Mouse (Mus musculus) adrenal gland, adult 8-10 months (tissue): Measurements from ENCODE around the gene Ugt1a10. TPM values are rescaled to one million over a fixed set of nuclear protein-coding genes. Genes with fewer than 3 reads are reported as not detected.
"Not testable (repeated sequence)": the region's sequence is repeated elsewhere in the genome, so short reads cannot be mapped to it uniquely, and the experiment has no call there.

ENCODE experiments used
- DNase-seq: peaks from one replicate; pipeline ENCODE4 v3.0.0; 2022
- total RNA-seq, 4 experiments: library from RNA; stranded (reverse); gene quantifications; 2 replicates each; pipeline ENCODE4 v1.2.4; 2022

Gene Ugt1a10
- total RNA-seq, 4 experiments from 2014 or later: not detected

DNA sequence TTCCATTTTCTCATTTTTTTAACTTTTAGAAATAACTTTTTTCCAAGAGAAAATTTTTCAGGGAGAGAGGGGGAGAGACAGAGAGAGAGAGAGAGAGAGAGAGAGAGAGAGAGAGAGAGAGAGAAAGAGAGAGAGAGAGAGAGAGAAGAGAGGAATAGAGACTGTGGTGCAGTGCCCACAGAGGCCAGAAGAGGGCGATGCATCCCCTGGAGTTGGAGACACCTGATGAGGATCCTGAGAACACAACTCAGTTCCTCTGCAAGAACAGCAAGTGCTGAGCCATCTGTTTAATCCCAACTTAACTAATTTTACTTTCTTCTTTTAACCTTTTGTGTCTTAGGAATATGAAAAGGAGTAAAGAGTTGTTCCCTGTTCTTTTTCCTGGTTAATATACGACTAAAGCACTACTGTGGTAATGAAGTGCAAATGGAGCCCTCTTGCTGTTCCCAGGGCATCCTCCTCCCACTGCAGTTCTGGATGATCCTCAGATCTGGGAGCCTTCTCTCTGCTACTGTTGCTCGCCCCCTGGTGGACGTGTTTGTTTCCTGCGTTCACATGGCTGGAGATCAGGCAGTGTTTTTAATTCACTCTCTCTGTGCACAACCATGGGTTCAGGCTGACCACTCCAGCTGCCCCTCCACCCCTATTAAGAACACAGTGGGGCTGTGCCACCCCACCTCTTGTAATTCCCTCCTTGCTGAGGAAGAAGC is 88.9 kb downstream of the Ugt1a10 start:
- DNase-seq: not testable (repeated sequence)

DNA sequence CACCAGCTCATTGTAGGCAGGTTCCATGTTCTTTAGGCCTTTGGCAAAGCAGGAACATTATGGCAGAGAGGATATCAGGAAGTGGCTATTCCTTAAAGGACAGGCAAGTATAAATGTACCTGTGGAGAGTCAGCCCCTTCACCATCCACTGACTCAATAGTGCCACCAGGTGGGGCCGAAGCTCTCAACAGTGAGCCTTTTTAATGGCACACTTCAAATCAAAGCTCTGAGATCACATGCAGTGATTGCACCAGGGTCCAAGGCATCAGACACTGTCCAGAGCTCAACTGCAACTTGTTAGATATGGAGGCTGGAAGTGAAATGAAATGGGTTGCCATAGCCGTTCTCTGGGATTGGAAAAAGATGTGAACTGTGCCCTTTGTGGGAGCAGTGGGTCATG is 90.1 kb downstream of the Ugt1a10 start:
- DNase-seq: not testable (repeated sequence)

DNA sequence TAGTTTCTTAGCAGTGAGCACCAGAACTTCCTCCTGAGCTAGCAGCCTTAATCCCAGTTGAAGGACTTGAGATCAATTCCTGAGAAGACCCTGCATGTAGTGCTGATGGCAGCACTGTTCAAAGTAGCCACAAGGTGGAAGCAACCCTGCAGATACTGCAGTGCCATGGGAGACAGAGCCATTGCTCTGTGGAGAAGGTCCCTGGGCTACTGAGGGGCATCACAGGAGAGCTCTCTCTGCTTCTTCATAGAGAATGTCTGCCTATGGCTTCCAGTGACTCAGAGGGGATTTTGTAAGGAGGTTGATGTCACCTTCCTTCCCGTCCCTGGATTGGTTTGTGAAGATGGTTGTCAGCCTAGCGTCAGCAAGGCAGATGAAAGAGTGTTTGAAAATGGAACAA is 94.9 kb downstream of the Ugt1a10 start:
- not testable (repeated sequence) for DNase-seq

DNA sequence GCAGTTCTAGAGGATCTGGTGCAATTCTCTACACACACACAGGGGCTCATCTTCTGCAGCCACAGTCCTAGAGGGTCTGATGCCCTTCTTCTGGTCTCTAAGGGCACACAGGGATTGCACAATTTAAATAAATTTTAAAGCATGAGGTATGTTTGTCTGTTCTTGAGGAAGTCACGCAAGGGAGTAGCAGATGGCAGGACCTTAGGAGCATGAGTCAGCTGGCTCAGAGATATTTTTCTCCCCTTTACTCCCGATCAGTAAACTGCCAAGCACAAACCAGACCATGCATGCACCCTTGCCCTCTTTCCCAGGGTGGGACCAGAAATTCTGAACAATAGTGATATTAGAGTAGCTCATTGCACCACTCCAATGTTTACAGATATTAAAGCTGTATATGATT is 103.2 kb downstream of the Ugt1a10 start:
- DNase-seq: no peak

DNA sequence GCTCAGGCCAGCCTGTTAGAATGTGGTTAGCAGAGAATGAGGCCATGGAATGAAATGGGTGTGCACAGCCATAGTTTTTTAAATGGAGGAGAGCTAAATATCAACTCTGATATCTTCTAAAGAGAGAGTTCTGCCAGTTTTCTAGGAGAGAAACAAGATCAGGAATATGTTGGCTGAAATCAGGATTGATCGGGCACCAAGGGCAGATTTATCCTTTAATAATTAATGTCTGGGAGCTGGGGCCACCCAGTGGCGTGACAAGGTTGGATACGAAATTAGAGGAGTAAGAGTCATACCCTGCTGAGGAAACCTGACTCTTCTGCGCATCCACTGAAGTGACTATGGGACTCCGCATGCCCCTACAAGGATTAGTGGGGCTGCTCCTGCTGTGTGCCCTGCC is 110.5 kb downstream of the Ugt1a10 start, which contains the start of gene Ugt1a5:
Gene Ugt1a5 (plus strand): TSS at position 302 of the 400 bp plus-strand sequence.
- no peak for DNase-seq

DNA sequence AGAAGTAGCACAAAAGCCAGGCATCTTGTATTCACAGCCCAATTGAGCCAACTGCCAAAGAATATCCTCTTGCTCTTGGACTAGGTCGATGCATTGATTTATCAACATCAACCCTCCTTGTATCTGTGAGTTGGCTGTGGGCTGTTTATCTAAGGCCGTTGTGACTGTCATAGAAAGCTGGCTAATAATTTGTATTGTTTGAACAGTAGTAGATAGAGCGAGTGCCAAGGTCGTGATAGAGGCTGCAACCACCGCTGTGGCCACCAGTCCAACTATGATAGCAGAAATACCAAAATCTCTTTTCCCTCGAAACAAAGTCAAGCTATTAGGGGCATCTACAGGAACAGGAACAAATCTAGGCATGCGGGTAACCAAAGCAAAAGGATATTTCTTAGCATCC is 117.0 kb downstream of the Ugt1a10 start:
- not testable (repeated sequence) for DNase-seq

DNA sequence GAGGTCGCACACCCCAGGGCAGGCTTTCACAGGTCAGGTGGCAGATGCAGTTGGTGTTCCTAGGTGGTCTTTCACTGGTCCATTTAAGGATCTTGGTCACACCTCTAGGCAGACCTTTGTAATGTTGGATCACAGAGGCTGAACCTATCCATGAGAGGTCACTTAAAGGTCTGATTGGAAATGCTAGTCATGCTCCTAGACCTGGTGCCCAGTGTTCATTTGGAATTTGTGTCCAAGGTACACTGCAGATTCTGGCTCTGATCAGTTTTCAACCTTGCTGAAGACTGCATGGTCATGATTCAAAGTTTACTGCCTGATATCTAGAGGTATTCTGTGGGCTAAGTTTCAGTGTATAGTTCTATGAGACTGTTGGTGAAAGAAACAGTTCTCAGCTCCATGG is 124.5 kb downstream of the Ugt1a10 start:
- DNase-seq: no peak

DNA sequence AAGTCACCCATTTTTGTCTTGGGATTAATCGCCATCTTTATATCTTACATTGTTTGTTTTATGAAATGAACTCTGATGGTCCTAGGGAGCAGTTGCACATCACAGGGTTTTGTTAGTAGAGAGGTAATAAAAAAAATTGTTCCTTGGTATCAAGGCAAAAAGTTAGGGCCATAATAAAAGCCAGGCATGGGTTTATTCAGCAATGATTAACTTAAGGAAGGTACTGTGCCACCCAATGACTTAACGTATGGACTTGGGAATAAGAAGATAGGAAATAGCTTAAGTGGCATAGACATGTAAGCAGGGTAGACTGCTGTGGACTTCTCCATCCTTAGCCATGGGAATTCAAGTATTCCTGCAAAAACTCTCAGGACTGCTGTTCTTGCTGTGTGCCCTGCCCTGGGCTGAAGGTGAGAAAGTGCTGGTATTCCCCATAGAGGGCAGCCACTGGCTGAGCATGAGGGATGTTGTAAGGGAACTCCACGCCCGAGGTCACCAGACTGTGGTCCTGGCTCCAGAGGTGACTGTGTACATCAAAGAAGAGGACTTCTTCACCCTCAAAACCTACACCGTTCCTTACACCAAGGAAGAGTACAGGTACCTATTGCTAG is 131.2 kb downstream of the Ugt1a10 start:
- no peak for DNase-seq

DNA sequence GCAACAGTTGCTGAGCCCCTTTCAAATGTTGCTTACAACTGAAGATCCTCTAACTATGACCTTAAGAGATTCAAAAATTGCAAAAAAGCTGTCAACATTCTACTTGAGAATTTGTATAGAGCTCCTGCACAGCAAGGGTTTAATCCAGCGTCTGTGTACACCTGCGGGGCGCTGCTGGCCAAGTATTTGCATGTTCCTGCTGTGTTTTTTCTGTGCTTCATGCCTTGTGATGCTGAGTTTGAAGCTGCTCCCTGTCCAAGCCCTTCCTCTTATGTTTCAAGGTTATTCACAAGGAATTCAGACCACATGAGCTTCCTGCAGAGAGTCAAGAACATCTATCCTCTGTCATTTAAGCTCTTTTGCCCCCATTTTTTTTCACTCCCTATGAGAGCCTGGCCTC is 136.9 kb downstream of the Ugt1a10 start:
- no peak for DNase-seq

DNA sequence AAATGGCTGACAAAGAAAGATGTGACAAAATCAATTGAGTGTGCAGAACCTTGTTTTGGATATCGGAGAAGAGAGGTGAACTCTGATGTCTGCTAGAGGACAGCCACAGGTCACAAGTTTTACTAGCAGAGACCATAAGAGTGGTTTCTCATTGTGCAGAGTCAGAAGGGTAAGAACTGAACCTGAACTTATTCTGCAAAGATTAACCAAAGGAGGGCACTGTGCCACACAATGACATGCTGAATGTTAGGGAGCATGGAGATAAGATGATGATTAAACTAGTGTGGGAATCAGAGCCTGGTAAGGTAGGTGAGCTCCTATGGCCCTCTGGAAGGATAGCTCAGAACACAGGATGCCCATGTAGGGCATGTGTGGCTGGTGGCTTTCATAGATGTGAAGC is 140.5 kb downstream of the Ugt1a10 start:
- DNase-seq: no peak

DNA sequence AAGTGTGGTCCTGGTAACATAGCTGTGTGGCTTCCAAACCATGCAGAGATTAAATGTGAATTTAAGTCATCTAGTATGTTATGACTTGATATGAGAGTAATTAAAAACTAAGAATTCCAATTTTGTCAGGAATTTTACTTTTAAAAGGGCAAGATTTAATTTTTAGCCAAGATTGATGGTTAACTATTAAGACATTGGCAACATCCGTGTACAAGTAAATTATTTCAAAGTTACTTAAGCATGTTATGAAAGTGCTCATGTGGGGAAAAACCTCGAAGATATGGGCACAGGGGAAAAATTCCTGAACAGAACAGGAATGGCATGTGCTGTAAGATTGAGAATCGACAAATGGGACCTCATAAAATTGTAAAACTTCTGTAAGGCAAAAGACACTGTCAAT is 142.3 kb downstream of the Ugt1a10 start:
- no peak for DNase-seq

DNA sequence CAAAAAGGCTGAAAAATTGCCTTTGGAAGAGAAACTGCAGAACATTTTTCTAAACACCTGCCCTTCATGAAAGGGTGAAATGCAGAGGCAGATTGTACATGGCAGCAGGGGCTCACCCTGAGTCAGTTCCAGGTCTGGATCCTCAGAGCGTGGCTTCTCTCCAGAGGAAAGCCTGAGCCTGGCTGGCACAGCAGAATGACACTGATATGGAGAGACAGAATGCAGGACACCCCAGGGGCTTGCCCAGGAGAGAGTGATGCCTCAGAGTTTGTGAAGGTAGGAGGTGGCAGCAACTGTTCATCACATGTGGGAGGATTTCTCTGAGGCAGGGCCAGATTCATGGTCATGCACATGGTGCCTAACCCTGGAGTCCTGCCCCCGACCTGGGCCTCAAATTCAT is 144.8 kb downstream of the Ugt1a10 start:
- DNase-seq: no peak

DNA sequence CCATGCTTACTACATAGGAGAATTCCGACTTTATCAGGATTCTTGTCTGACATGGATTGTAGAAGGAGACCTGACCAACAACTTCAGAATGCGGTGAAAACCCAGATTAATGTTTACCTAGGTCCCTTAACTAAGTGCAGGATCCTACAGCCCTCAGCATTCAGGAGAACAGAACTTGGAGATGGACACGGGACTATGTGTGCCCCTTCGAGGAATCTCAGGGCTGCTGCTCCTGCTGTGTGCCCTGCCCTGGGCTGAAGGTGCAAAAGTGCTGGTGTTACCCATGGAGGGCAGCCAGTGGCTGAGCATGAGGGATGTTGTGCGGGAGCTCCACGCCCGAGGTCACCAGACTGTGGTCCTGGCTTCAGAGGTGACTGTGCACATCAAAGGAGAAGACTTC is 145.3 kb downstream of the Ugt1a10 start, which contains the start of gene Ugt1a2:
Gene Ugt1a2 (plus strand): TSS at position 146 of the 400 bp plus-strand sequence.
- DNase-seq: no peak

DNA sequence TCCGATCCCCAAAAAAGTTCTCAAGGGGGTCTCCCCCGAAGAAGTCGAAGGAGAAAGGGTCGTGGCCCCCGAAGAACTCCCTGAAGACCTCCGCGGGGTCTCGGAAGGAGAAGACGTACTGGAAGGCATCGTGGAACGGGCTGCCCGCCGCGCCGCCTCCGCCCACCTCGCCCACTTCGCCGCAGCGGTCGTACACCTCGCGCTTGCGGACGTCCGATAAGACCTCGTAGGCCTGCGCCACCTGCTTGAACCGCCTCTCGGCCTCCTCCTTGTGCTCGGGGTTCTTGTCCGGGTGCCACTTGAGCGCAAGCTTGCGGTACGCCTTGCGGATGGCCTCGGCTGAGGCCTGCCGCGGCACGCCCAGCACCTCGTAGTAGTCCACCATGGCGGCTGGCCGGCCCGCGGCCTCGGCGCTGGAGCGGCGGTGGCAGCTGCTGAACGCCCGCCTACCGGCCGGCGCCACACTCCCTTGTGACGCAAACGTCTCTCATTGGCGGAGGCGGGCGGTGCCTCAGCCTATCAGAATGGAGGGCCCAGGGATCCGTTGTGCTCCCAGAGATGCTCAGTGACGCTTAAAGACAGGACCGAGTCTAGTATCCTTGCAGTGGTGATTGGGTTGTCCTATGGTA is 150.2 kb downstream of the Ugt1a10 start, which contains the start of gene Dnajb3:
Gene Dnajb3 (minus strand): TSS at position 489 of the 629 bp plus-strand sequence.
- DNase-seq: peak; percentile 60

DNA sequence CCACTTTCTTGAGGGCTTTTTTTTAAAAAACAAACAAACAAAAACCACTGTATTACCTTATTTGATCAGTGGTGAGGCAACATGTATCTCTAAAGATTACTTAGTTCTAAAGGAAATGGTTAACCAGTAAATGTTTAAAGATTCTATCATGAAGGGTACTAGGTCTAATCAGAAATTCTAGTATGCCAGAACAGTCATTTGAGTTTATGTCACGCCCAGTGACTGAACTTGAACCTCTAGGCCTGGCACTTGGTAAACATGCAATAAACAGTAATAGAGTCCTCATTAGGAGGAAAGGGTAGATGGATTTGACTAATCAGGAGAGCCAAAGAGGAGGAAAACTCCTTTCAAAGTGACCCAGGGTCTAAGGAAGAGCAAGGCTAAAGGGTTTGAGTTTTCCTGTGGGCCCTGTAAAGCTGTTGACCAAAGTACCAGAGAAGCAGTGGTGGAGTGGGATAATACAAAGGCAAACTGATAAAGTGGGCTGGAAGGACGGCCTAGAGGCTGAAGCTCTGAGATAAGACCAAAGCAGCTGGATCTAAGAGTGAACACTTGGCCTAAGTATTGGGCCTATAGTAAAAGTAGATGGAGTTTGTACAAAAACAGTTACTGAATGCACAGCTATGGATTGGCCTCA is 151.8 kb downstream of the Ugt1a10 start:
- DNase-seq: no peak

DNA sequence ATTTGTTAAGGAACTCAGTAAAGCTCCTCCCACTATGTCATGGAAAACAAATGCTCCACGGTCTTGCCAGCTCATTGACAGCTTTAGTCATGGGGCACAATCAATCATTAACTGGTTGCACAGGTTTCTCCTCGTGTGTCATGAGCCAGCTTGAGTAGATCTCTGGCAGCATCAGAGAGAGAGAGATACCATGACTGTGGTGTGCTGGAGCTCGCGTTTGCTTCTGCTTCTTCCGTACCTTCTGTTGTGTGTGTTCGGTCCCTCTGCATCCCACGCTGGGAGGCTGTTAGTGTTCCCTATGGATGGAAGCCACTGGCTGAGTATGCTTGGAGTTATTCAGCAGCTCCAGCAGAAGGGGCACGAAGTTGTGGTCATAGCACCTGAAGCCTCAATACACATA is 156.6 kb downstream of the Ugt1a10 start, which contains the start of gene Ugt1a1:
Gene Ugt1a1 (plus strand): TSS at position 148 of the 400 bp plus-strand sequence.
- DNase-seq: no peak

DNA sequence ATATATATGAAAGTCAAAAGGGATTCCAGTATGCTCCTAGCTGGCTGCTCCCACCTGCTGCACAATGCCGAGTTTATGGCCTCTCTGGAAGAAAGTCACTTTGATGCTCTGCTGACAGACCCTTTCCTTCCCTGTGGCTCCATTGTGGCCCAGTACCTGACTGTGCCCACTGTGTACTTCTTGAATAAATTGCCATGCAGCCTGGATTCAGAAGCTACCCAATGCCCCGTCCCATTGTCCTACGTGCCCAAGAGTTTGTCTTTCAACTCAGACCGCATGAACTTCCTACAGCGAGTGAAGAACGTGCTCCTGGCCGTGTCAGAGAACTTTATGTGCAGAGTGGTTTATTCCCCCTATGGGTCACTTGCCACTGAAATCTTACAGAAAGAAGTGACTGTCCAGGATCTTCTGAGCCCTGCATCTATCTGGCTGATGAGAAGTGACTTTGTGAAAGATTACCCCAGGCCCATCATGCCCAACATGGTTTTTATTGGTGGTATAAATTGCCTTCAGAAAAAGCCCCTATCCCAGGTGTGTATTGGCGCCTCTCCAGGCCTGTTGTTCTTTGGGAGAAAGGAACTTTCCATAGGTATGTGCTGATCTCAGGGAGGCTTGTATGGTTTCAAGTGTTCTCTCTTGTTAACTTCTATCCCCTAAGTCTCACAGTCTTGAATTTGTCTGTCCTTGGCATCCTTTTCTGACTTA is 157.3 kb downstream of the Ugt1a10 start:
- no peak for DNase-seq

DNA sequence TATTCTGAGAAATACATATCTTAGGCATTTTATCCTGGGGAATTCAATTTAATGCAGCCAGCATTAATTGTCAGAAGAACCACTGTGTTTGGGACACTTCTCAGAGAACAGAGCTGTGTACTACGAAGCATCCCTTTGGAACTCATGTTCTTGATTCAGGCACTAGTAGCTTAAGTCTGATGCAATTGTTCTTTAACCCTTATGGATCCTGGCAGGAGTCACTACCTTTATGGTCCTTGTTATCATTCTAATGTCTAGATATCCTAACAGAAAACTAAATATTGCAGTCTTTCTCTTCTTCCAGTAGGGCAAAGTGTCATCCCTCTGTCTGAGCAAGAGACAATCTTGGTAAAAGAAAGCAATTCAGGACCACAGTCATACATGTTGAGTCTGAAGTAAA is 157.9 kb downstream of the Ugt1a10 start:
- no peak for DNase-seq

DNA sequence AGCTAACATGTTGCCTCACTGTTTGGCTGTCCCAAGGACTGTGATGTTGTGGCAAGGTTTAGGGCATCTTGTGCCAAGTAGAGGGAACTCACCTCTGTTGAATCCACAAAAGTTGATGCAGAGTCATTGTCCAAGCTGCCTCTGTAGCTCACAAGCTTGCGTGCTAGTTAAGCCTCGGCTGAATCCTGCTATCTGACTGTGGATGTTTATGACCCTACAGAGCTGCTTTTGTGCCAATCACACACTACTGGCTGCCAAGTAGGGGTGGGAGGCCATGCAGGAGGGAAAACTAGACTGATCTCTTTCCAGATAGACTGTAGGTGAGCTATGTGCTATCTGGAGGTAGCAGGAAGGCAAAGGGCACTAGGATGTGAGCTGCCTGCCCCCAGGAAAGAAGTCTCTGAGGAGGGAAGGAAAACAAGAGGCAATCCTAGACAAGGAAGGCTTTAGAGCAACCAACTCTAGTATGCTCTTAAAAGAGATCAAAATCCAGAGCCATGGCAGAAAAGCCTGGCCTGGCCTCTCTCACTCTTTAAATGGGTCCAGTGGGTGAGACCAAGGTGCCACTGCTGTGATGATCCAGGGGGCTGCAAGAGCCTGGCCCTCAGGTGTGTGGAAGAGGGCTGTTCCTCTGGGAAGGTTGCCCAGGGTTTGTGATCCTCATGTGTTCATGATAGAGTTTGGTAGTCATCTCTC is 158.7 kb downstream of the Ugt1a10 start:
- DNase-seq: no peak

DNA sequence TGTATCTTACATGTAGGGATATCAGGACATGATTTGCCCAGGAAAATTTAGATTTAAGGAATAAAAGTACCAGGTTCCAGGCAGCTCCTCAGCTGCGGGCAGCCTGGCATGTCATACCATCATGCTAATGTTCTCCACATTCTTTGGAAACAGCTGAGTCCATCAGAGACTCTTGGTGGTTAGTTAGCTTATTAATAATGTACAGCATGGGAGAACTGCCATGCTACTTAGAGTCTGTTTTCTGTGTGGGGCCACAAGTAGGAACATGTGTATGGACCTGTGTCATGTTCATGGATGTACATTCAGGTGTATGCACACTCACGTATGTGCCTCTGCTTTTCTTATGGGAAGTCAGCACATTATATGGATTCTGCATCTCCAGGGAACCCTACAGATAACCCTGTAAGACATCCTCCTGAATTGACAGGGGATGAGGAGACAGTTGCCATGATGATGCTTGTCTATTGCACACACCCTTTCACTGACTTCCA is 159.3 kb downstream of the Ugt1a10 start:
- no peak for DNase-seq
